Mouse (Mus musculus) adrenal gland, postnatal 4 days (tissue): ENCODE measurements around the gene Mylip. TPM values are rescaled to one million over a fixed set of nuclear protein-coding genes. Genes with fewer than 3 reads are reported as not detected.

Source experiments
- DNase-seq, 2 experiments: peaks; one replicate each; pipeline ENCODE4 v3.0.0; 2021 to 2022; ENCODE audit warnings: low spot score in 2 of 2, mixed read lengths in 2 of 2
- total RNA-seq, 2 experiments: library from RNA; stranded (reverse); gene quantifications; 2 replicates each; pipeline ENCODE4 v1.2.3; 2021

Mylip gene
- total RNA-seq, 2 experiments from 2014 or later = 14.8 to 15.5 TPM

GRCm38 (mm10) chr13:45423905-45424304 is 34.4 kb downstream of the Mylip start:
- DNase-seq = no peak

GRCm38 (mm10) chr13:45429239-45429638 is 39.7 kb downstream of the Mylip start:
- DNase-seq = no peak

GRCm38 (mm10) chr13:45437134-45437533 is 47.6 kb downstream of the Mylip start:
- DNase-seq = no peak

GRCm38 (mm10) chr13:45438853-45439252 is 49.3 kb downstream of the Mylip start:
- DNase-seq = no peak

GRCm38 (mm10) chr13:45440226-45440625 is 50.7 kb downstream of the Mylip start:
- DNase-seq = no peak

- DNase-seq = no peak
Measured at GRCm38 (mm10) chr13:45442451-45442850, 52.9 kb downstream of the Mylip start.

- no peak for DNase-seq
Measured at GRCm38 (mm10) chr13:45442918-45443535, 53.5 kb downstream of the Mylip start.

- DNase-seq = no peak
Measured at GRCm38 (mm10) chr13:45444220-45444619, 54.7 kb downstream of the Mylip start.

- no peak for DNase-seq
Measured at GRCm38 (mm10) chr13:45444652-45445051, 55.1 kb downstream of the Mylip start.

GRCm38 (mm10) chr13:45446636-45447035 is 57.1 kb downstream of the Mylip start:
- no peak for DNase-seq

GRCm38 (mm10) chr13:45452437-45452836 is 62.9 kb downstream of the Mylip start:
- no peak for DNase-seq

GRCm38 (mm10) chr13:45453033-45453432 is 63.5 kb downstream of the Mylip start:
- no peak for DNase-seq

GRCm38 (mm10) chr13:45454044-45454443 is 64.5 kb downstream of the Mylip start:
- no peak for DNase-seq

- no peak for DNase-seq
Measured at GRCm38 (mm10) chr13:45454641-45455040, 65.1 kb downstream of the Mylip start.

GRCm38 (mm10) chr13:45455108-45455861 is 65.7 kb downstream of the Mylip start:
- DNase-seq = no peak

- no peak for DNase-seq
Measured at GRCm38 (mm10) chr13:45455862-45456192, 66.3 kb downstream of the Mylip start.

- DNase-seq = no peak
Measured at GRCm38 (mm10) chr13:45457459-45457858, 67.9 kb downstream of the Mylip start.

- DNase-seq = no peak
Measured at GRCm38 (mm10) chr13:45460177-45460576, 70.6 kb downstream of the Mylip start.

- no peak for DNase-seq
Measured at GRCm38 (mm10) chr13:45461370-45461958, 71.9 kb downstream of the Mylip start.
